ENCODE assay signal across 8 mouse cellular contexts in genomic region chr3:52210556-52211302, GRCm38 (mm10). TPM values are rescaled to one million over a fixed set of nuclear protein-coding genes. Genes with fewer than 3 reads are reported as not detected.
DNase-seq lines count a peak whose midpoint lies in the region; ATAC-seq and TF ChIP-seq lines count a peak whose summit lies in the region.

No protein-coding gene starts in this region.

- no peaks in the 10 kb centered on the region for H3K9me3 ChIP-seq in liver, postnatal 0 days (ENCODE audit: low read length)

- H3K4me1 ChIP-seq in cerebellum, adult 2 months (ENCODE audit: control insufficient read depth, insufficient read depth, low read length) = peaks cover 4% of the 10 kb centered on the region; the same call in 1 of the 2 replicates
- no peaks in the 10 kb centered on the region for H3K4me1 ChIP-seq in liver, postnatal 0 days (ENCODE audit: insufficient read depth)

- no peak overlapping the region for H3K9ac ChIP-seq in liver, postnatal 0 days (replicated peaks)

- no peak for TF ChIP-seq EP300 in liver, postnatal 0 days (IDR thresholded peaks at IDR 0.05; ENCODE audit: low read depth)

- TF ChIP-seq CTCF in cerebellum, adult 2 months (IDR thresholded peaks at IDR 0.05; ENCODE audit: borderline replicate concordance, insufficient read depth, low read depth, low read length) = no peak
- TF ChIP-seq CTCF in liver, postnatal 0 days (IDR thresholded peaks at IDR 0.05; ENCODE audit: low read depth) = no peak

- peak overlapping the region; percentile 48 for H3K4me2 ChIP-seq in liver, postnatal 0 days (ENCODE audit: low read depth, low read length)

- no peak overlapping the region for H3K4me3 ChIP-seq in cerebellum, adult 2 months (replicated peaks; ENCODE audit: insufficient read depth, low read depth, low read length)
- H3K4me3 ChIP-seq in liver, postnatal 0 days (ENCODE audit: low read depth, low read length) = no peak overlapping the region

- no peak overlapping the region for H3K27ac ChIP-seq in cerebellum, adult 2 months (ENCODE audit: insufficient read depth, low read length)
- H3K27ac ChIP-seq in liver, postnatal 0 days (ENCODE audit: low read depth) = no peak overlapping the region

- WGBS in cerebellum, adult 2 months = 18% methylated on average over 24 of the region's 24 CpGs
- 26% methylated on average over 24 of the region's 24 CpGs for WGBS in liver, postnatal 0 days (ENCODE audit: insufficient replicate concordance)

- H3K36me3 ChIP-seq in liver, postnatal 0 days (replicated peaks; ENCODE audit: insufficient read depth, low read length) = no peaks in the 10 kb centered on the region

- DNase-seq in cerebellum, postnatal 10 days = peak; percentile 61 to 62
- no peak for DNase-seq in cerebellum, adult 2 months
- peak; percentile 2 for DNase-seq in urinary bladder, postnatal 25 days (ENCODE audit: low spot score)
- no peak for DNase-seq in urinary bladder, postnatal 14 days (ENCODE audit: low spot score)
- no peak for DNase-seq in liver, postnatal 0 days
- DNase-seq in testis, postnatal 10 days (ENCODE audit: low spot score) = peak; percentile 39
- no peak for DNase-seq in Muller cell, postnatal 12 days (ENCODE audit: inconsistent ontology term)
- no peak for DNase-seq in kidney, postnatal 36 days

- TF ChIP-seq POLR2A in cerebellum, adult 2 months (IDR thresholded peaks at IDR 0.05; ENCODE audit: borderline replicate concordance, insufficient read depth, low read length) = no peak

- ATAC-seq in liver, postnatal 0 days = no peak

- no peaks in the 10 kb centered on the region for H3K27me3 ChIP-seq in cerebellum, adult 2 months (ENCODE audit: control insufficient read depth, insufficient read depth, low read length)
- H3K27me3 ChIP-seq in liver, postnatal 0 days (ENCODE audit: insufficient read depth, low read length) = no peaks in the 10 kb centered on the region

RNA-seq across cellular contexts. Expression of gene Foxo1, which starts 57.4 kb away (rescaled TPM):
- 5.4 and 6.7 TPM in 2 replicates for polyA plus RNA-seq in cerebellum, adult 2 months (2012; rRNA removed)
- polyA plus RNA-seq in liver, postnatal 0 days (2015; fragmentation: Nextera tagmentation; extraction: Ambion mirVana) = 3.5 and 3.7 TPM in 2 replicates

Comparison
In these comparisons a context has a peak if more than half of its experiments do, and no peak if none do; other contexts are left out.
1. DNase-seq: peak in cerebellum, postnatal 10 days (2 of 2), urinary bladder, postnatal 25 days (single experiment) and testis, postnatal 10 days (single experiment); none in cerebellum, adult 2 months (0 of 2), urinary bladder, postnatal 14 days (single experiment), liver, postnatal 0 days (single experiment), Muller cell, postnatal 12 days (single experiment) and kidney, postnatal 36 days (0 of 2).